Mouse (Mus musculus) midbrain, embryonic 11.5 days (tissue): ENCODE data around the gene Ankzf1. TPM values are rescaled to one million over a fixed set of nuclear protein-coding genes. Genes with fewer than 3 reads are reported as not detected.

ENCODE experiments used
- ATAC-seq: fragments of 200-750 bp; cut with Nextera tagmentation; 2 replicates; pipeline ENCODE4 v1.8.0; 2017; ENCODE audit warnings: moderate TSS enrichment, moderate library complexity; ENCODE audit not compliant: low FRiP score
- DNase-seq: peaks from one replicate; pipeline ENCODE4 v3.0.0; 2015; ENCODE audit warnings: low spot score; ENCODE audit errors: missing footprints
- H3K27ac ChIP-seq: fragments of 300-500 bp; sonication (generic); 2 replicates; pipeline ENCODE4 v1.5.1; 2014; ENCODE audit warnings: low read depth, low read length
- H3K27me3 ChIP-seq: fragments of 300-500 bp; sonication (generic); 2 replicates; pipeline ENCODE4 v1.6.1; 2014; ENCODE audit warnings: mild to moderate bottlenecking, low read length, moderate library complexity, mixed read lengths; ENCODE audit not compliant: control insufficient read depth, insufficient read depth
- H3K36me3 ChIP-seq: fragments of 300-500 bp; sonication (generic); 2 replicates; pipeline ENCODE4 v1.6.1; 2014; ENCODE audit warnings: mild to moderate bottlenecking, low read length, moderate library complexity, mixed read lengths; ENCODE audit not compliant: control insufficient read depth, insufficient read depth
- H3K4me1 ChIP-seq: fragments of 300-500 bp; sonication (generic); 2 replicates; pipeline ENCODE4 v1.6.1; 2014; ENCODE audit warnings: low read length; ENCODE audit not compliant: control insufficient read depth, insufficient read depth
- H3K4me2 ChIP-seq: fragments of 300-500 bp; sonication (generic); 2 replicates; pipeline ENCODE4 v1.6.1; 2014; ENCODE audit warnings: mild to moderate bottlenecking, moderate library complexity
- H3K4me3 ChIP-seq: fragments of 300-500 bp; sonication (generic); 2 replicates; pipeline ENCODE4 v1.5.1; 2014; ENCODE audit warnings: low read depth, low read length
- H3K9ac ChIP-seq: fragments of 300-500 bp; sonication (generic); 2 replicates; pipeline ENCODE4 v1.6.1; 2014; ENCODE audit warnings: low read length
- H3K9me3 ChIP-seq: fragments of 300-500 bp; sonication (generic); 2 replicates; pipeline ENCODE4 v1.6.1; 2016; ENCODE audit warnings: low read length; ENCODE audit not compliant: control insufficient read depth
- WGBS: fragments of 180-500 bp; shearing (Covaris S2); extraction: QIAGEN DNeasy Blood & Tissue Kit; methylation state at CpG from one replicate; pipeline ENCODE4 v1.1.7; 2014; 5-methylcytosine and 5-hydroxymethylcytosine counted together
- polyA plus RNA-seq: library from polyadenylated mRNA; unstranded; fragments of >200 nt; fragmentation: Nextera tagmentation; extraction: Ambion mirVana; gene quantifications from 2 replicates; pipeline ENCODE4 v1.2.1, GENCODE M21; 2014

The Ankzf1 gene
- polyA plus RNA-seq, 1 experiment from 2014 or later = 14.3 TPM

DNA sequence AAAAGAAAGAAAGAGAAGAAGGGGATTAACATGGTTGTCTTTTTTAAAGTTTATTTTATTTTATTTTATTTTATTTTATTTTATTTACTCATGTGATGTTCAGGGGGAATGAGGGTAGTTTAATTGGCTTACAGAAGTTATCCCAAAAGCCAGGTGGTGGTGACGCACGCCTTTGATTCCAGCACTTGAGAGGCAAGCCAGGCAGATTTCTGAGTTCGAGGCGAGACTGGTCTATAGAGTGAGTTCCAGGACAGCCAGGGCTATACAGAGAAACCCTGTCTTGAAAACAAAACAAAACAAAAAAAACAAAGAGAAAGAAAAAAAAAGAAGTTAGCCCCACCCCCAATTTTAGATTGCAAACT, 31.7 kb upstream of the Ankzf1 start:
- DNase-seq (no peak), ATAC-seq (no peak)
- Histone ChIP-seq H3K27me3 (no peaks in the 10 kb centered on the region), H3K27ac (no peak overlapping the region), H3K4me3 (no peak overlapping the region), H3K9me3 (no peaks in the 10 kb centered on the region), H3K4me2 (no peak overlapping the region), H3K9ac (no peak overlapping the region), H3K4me1 (no peaks in the 10 kb centered on the region), H3K36me3 (no peaks in the 10 kb centered on the region)
- 83% methylated on average over 4 of the region's 4 CpGs for WGBS

DNA sequence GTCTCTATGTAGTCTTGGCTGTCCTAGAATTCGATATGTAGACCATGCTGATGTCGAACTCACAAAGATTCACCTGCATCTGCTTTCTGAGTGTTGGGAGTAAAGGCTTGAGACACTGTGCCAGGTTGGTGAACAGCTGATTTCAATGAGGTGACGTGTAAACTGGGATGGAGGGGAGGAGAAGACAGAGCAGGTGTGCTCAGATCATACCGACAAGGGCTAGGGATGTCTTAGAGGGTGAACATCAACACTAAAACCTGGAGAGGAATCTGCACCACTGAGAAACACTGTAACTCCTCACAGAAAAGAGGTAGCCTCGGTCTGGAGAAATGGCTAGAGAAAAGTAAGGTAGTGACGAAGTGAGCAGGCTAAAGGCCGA, 23.9 kb upstream of the Ankzf1 start:
- no peaks in the 10 kb centered on the region for H3K9me3 ChIP-seq
- ATAC-seq = peak; percentile 53; the same call in 1 of the 2 replicates
- peak overlapping the region; percentile 66 for H3K4me3 ChIP-seq
- no peak overlapping the region; the same call in 1 of the 2 replicates for H3K27ac ChIP-seq
- H3K4me1 ChIP-seq = peaks cover 8% of the 10 kb centered on the region
- WGBS = 10% methylated on average over 7 of the region's 7 CpGs
- H3K9ac ChIP-seq = peak overlapping the region; percentile 63; the same call in 1 of the 2 replicates
- H3K36me3 ChIP-seq = peaks cover 6% of the 10 kb centered on the region; the same call in 1 of the 2 replicates
- no peaks in the 10 kb centered on the region for H3K27me3 ChIP-seq
- DNase-seq = no peak
- peak overlapping the region; percentile 59 for H3K4me2 ChIP-seq

DNA sequence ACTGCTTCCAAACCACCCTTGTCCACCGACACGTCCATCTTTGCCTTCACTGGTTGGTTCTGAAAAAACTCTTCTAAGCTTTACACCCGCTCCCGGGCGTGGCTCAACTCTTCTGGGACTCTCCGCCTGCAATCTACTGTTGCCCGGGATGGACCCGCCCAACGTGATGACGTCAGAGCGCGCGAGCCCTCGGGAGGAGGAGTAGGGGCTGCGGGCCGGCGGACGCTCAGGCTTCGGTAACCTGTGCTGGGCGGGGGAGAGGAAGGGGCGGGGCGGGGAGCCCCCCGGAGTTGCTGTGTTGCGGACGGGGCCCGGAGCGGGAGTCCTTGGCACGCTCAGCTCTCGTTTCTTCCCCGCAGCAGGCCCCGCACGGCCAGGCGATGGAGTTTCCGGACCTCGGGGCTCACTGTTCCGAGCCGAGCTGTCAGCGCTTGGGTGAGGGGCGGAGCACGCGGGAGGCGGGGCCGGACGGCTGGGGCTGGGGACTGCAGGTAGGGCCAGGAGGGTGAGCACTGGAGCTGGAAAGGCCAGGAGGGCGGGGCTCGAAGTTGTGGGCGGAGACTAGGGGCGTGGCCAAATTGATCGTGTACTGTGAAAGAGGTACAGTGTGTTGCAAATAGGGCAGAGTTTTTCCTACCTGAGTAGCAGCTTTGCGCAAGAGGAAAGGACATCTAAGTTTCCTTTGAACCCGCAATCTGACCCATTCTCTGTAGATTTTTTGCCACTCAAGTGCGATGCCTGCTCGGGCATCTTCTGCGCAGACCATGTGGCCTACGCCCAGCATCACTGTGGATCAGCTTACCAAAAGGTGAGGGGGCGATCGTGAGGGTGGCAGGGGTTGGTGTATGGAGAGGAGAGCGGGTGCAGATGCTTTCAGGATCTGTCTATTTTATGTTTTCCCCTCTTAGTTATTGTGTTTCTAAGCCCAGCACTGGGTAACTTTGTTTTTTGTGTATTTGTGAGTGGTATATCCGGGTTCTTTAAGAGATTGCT, 23.2 kb upstream of the Ankzf1 start, which contains the start of gene Zfand2b:
TSS of gene Zfand2b (plus strand) at position 175 of the 993 bp plus-strand sequence.
- peak within 1 kb of the TSS; percentile 66 for H3K4me3 ChIP-seq
- H3K4me1 ChIP-seq = peaks cover 8% of the 10 kb centered on the region
- peak within 1 kb of the TSS; percentile 60 for H3K27ac ChIP-seq
- WGBS = 1% methylated on average over 56 of the region's 59 CpGs
- peaks cover 10% of the 10 kb centered on the region; the same call in 1 of the 2 replicates for H3K36me3 ChIP-seq
- H3K4me2 ChIP-seq = peak within 1 kb of the TSS; percentile 59
- DNase-seq = peak; percentile 99
- no peaks in the 10 kb centered on the region for H3K9me3 ChIP-seq
- peak; percentile 97 for ATAC-seq
- H3K9ac ChIP-seq = peak within 1 kb of the TSS; percentile 63
- H3K27me3 ChIP-seq = no peaks in the 10 kb centered on the region

DNA sequence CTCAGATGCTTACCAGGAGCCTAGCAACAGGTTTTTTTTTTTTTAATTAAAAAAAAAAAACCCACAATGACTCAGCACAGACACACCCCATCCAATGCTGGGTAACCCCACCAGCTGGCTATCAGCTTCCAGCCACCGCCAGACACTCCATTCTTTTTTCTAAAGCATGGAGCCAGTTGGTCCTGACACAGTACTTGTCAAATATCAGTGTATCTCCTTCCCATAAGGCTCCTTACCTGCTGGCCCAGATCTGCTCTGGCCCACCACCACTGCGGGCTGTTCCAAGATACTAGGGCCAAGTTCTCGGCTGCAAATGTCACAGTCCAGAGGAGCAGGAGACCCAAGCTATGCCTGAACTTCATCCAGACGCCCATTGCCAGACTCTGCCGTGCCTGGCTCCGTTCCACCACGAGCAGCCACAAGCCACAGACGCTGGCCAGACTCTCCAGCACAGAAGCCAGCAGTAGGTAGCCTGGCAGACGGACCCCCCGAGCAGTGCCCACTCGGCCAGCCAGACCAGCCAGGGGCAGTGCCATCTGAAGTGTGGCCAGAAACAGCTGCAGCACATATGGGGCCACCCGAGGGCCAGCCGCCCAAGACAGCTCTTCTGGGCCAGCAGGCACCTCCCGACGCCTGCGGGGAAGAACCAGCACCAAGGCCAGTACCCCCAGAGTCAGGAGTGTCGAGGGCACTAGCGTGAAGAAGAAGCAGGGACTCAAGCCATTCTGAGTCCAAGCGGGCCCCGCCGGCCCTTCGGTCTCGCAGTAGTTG, 12.4 kb upstream of the Ankzf1 start:
- ATAC-seq (no peak; the same call in none of the 2 replicates), DNase-seq (no peak)
- H3K27me3 ChIP-seq = no peaks in the 10 kb centered on the region
- peak overlapping the region; percentile 36; the same call in 1 of the 2 replicates for H3K27ac ChIP-seq
- H3K36me3 ChIP-seq = peaks cover 11% of the 10 kb centered on the region; the same call in 1 of the 2 replicates
- H3K4me1 ChIP-seq = peaks cover 16% of the 10 kb centered on the region
- H3K4me2 ChIP-seq = peak overlapping the region; percentile 99
- peak overlapping the region; percentile 63 for H3K9ac ChIP-seq
- peak overlapping the region; percentile 58 for H3K4me3 ChIP-seq
- WGBS = 11% methylated on average over 23 of the region's 23 CpGs
- H3K9me3 ChIP-seq = no peaks in the 10 kb centered on the region

DNA sequence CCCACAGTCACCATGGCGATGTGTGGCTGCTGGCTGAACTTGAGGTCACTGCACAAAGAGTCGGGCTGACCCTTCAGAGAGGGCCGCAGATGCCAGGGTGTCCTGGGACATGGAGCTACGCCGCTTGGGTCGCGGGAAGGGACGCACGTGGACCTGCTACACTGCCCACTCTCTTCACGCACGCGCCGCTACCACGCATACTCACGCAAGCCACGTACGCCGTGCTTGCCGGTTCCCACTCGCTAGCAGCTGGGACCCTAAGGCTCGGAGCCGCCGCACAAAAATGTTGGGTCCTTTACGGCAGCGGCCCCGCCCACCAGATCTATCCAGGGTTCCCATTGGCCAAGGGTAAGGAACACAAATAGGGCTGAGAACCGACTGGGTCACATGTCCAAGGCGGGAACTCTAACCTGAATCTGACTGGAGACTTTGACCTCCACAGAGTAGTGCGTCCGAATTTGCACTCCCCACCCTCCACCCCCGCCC, 11.8 kb upstream of the Ankzf1 start, which contains the start of gene Abcb6:
TSS of gene Abcb6 (minus strand) at position 288 of the 486 bp plus-strand sequence.
- Histone ChIP-seq H3K4me2 (peak within 1 kb of the TSS; percentile 99), H3K9ac (peak within 1 kb of the TSS; percentile 63), H3K9me3 (no peaks in the 10 kb centered on the region), H3K4me3 (peak within 1 kb of the TSS; percentile 58), H3K27ac (peak within 1 kb of the TSS; percentile 36; the same call in 1 of the 2 replicates), H3K27me3 (no peaks in the 10 kb centered on the region), H3K4me1 (peaks cover 16% of the 10 kb centered on the region), H3K36me3 (peaks cover 8% of the 10 kb centered on the region; the same call in 1 of the 2 replicates)
- WGBS = under 1% methylated on average over 31 of the region's 31 CpGs
- ATAC-seq = peak; percentile 93
- DNase-seq = peak; percentile 98

DNA sequence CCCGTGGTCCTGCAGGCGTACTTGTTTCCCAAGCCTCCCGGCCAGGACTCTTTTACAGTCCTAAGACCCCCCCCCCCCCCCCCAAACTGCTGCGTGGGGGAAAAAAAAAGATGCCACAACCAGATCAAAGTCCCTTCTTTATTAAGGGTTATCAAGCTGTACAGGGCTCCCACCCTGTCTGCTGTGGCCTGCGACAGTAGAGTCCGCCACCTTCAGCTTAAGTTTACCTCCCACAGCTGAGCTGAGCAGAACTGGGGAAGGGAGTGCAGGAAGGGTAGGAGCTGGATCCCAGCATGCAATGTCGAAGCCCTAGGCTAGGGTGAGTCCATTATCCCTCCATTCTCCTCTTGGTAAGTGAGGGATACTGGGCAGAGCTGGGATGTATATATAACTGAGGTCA, 11.2 kb upstream of the Ankzf1 start:
- Histone ChIP-seq H3K4me3 (peak overlapping the region; percentile 58), H3K36me3 (peaks cover 11% of the 10 kb centered on the region; the same call in 1 of the 2 replicates), H3K4me2 (peak overlapping the region; percentile 99), H3K9ac (0 out of 2 replicates have a peak overlapping the region, but pooled peaks have one; percentile 30), H3K27ac (no peak overlapping the region), H3K4me1 (peaks cover 16% of the 10 kb centered on the region), H3K27me3 (no peaks in the 10 kb centered on the region), H3K9me3 (no peaks in the 10 kb centered on the region)
- no peak for DNase-seq
- no peak for ATAC-seq
- 40% methylated on average over 7 of the region's 7 CpGs for WGBS

DNA sequence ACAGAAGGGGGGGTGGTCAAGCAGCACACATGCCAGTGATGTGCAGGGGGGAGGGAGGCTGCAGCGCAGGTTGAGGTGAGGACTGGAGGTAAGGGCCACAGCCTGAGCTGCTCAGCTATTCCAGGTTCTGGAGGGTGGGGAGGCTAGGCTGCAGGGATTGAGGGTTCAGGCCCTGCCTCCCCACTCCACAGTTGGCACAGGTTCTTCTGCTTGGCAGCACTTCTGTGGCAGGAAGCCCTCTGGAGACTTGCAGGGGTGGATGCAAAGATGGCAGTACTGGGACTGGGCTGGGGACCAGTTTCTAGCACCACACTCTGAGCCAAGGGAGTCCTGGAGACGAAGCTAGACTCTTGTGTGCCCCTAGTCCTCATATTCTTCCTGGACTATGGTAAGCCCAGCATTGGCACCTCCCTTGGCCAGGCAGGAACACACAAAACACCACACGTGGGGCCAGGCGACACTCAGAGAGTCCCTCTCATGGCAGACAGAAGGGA, 10.5 kb upstream of the Ankzf1 start:
- Histone ChIP-seq H3K4me2 (no peak overlapping the region), H3K27ac (no peak overlapping the region), H3K4me3 (no peak overlapping the region), H3K27me3 (no peaks in the 10 kb centered on the region), H3K9ac (no peak overlapping the region), H3K9me3 (no peaks in the 10 kb centered on the region), H3K36me3 (peaks cover 11% of the 10 kb centered on the region; the same call in 1 of the 2 replicates), H3K4me1 (peaks cover 16% of the 10 kb centered on the region)
- DNase-seq (no peak), ATAC-seq (no peak)
- 84% methylated on average over 4 of the region's 4 CpGs for WGBS

DNA sequence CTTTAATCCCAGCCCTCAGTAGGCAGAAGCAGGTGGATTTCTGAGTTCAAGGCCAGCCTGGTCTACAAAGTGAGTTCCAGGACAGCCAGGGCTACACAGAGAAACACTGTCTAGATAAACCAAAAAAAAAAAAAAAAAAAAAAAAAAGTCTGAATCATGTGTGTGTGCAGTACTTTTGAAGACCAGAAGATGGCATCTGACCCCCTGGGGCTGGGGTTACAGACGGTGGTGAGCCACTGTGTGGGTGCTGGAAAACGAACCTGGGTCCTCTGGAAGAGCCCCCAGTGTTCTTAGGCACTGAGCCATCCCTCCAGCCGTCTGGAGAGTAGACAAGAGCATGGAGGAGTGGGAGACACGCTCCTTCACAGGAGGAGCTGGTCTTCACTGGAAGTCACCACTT, 9.8 kb upstream of the Ankzf1 start:
- Histone ChIP-seq H3K9ac (no peak overlapping the region), H3K36me3 (peaks cover 11% of the 10 kb centered on the region; the same call in 1 of the 2 replicates), H3K4me3 (no peak overlapping the region), H3K4me1 (peaks cover 16% of the 10 kb centered on the region), H3K9me3 (no peaks in the 10 kb centered on the region), H3K27ac (no peak overlapping the region), H3K27me3 (no peaks in the 10 kb centered on the region), H3K4me2 (no peak overlapping the region)
- DNase-seq = no peak
- 78% methylated on average over 4 of the region's 4 CpGs for WGBS
- no peak for ATAC-seq
